Mouse (Mus musculus) intestine, postnatal 0 days (tissue): ENCODE measurements at regions not wholly inside any gene's neighbourhood (a gene's known extent, or its start where the extent isn't known, plus 50 kb on each side); places are given as distances from the start of the nearest gene placed in this dataset.
A peak's percentile ranks its signal among the peaks of the same experiment; 100 is the strongest.

ENCODE experiments used
- ATAC-seq: fragments of 200-750 bp; cut with Nextera tagmentation; 2 replicates; pipeline ENCODE4 v1.8.0; 2017; ENCODE audit warnings: mild to moderate bottlenecking, moderate TSS enrichment, moderate library complexity
- H3K27ac ChIP-seq: fragments of 300-500 bp; sonication (generic); 2 replicates; pipeline ENCODE4 v1.5.1; 2014; ENCODE audit warnings: mild to moderate bottlenecking, low read depth, low read length, moderate library complexity
- H3K27me3 ChIP-seq: fragments of 300-500 bp; sonication (generic); replicated peaks from 2 replicates; pipeline ENCODE4 v1.6.1; 2014; ENCODE audit warnings: low read length, mixed read lengths; ENCODE audit not compliant: control insufficient read depth, insufficient read depth
- H3K36me3 ChIP-seq: fragments of 300-500 bp; sonication (generic); 2 replicates; pipeline ENCODE4 v1.6.1; 2014; ENCODE audit warnings: mild to moderate bottlenecking, moderate library complexity; ENCODE audit not compliant: control insufficient read depth, insufficient read depth
- H3K4me1 ChIP-seq: fragments of 300-500 bp; sonication (generic); replicated peaks from 2 replicates; pipeline ENCODE4 v1.6.1; 2014; ENCODE audit warnings: antibody characterized with exemption, low read length, mixed read lengths; ENCODE audit not compliant: control insufficient read depth, insufficient read depth
- H3K4me2 ChIP-seq: fragments of 300-500 bp; sonication (generic); replicated peaks from 2 replicates; pipeline ENCODE4 v1.6.1; 2014; ENCODE audit warnings: low read depth, mild to moderate bottlenecking, moderate library complexity
- H3K4me3 ChIP-seq: fragments of 300-500 bp; sonication (generic); 2 replicates; pipeline ENCODE4 v1.5.1; 2014; ENCODE audit warnings: low read depth, low read length
- H3K9ac ChIP-seq: fragments of 300-500 bp; sonication (generic); 2 replicates; pipeline ENCODE4 v1.6.1; 2014; ENCODE audit warnings: mild to moderate bottlenecking, low read depth, low read length
- H3K9me3 ChIP-seq: fragments of 300-500 bp; sonication (generic); 2 replicates; pipeline ENCODE4 v1.6.1; 2016; ENCODE audit warnings: mixed run types; ENCODE audit not compliant: control insufficient read depth
- CTCF ChIP-seq: sonication (generic); IDR thresholded peaks from 2 replicates; pipeline ENCODE4 v1.5.1; 2016; ENCODE audit warnings: low read depth, mild to moderate bottlenecking, control low read depth, antibody characterized with exemption, moderate library complexity
- WGBS: fragments of 180-500 bp; shearing (Covaris S2); extraction: QIAGEN DNeasy Blood & Tissue Kit; methylation state at CpG from one replicate; pipeline ENCODE4 v1.1.7; 2014; 5-methylcytosine and 5-hydroxymethylcytosine counted together

DNA sequence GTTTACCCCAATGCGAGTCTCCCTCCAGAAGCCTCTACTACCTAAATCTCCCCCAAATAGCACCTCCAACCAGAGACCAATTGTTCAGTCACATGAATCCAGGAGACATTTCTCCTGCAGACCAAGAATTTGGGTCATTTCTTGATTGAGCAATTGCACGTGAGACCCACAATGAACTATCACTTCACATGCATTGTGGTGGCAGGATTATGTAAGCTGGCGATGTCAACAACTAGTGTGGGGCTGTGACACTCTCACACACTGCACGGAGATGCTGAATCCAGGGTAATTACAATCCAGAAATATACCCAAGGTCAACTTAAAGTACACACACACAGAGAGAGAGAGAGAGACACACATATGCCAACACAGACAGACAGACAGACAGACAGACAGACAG, 148.5 kb upstream of the Dyrk2 start:
- Histone ChIP-seq H3K36me3 (no peaks in the 10 kb centered on the region), H3K27me3 (peaks cover 5% of the 10 kb centered on the region; the same call in 1 of the 2 replicates), H3K27ac (no peak overlapping the region), H3K4me2 (no peak overlapping the region), H3K9ac (no peak overlapping the region), H3K4me3 (no peak overlapping the region), H3K4me1 (no peaks in the 10 kb centered on the region), H3K9me3 (no peaks in the 10 kb centered on the region)
- WGBS, result 87% methylated on average over 4 of the region's 4 CpGs
- no peak for ATAC-seq
- no peak for TF ChIP-seq CTCF

DNA sequence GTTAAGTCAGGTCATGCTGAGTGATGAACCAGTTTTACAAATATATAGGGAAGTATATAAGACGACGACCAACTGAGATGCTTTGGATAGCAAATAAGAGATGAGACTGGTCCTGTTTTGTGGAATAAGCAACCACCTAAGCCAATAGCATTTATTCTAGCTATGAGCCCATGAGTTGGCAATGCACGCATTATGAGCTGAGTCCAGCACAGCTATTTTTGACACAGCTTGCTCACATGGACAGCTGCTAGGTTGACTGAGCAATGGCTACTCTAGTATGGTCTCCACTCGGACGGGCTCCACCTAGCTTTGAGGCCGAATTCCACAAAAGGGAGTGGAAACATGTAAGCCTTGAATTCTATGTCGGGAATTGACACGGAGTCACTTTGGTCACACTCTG, 146.1 kb upstream of the Dyrk2 start:
- no peaks in the 10 kb centered on the region for H3K27me3 ChIP-seq
- WGBS, result 87% methylated on average over 8 of the region's 8 CpGs

DNA sequence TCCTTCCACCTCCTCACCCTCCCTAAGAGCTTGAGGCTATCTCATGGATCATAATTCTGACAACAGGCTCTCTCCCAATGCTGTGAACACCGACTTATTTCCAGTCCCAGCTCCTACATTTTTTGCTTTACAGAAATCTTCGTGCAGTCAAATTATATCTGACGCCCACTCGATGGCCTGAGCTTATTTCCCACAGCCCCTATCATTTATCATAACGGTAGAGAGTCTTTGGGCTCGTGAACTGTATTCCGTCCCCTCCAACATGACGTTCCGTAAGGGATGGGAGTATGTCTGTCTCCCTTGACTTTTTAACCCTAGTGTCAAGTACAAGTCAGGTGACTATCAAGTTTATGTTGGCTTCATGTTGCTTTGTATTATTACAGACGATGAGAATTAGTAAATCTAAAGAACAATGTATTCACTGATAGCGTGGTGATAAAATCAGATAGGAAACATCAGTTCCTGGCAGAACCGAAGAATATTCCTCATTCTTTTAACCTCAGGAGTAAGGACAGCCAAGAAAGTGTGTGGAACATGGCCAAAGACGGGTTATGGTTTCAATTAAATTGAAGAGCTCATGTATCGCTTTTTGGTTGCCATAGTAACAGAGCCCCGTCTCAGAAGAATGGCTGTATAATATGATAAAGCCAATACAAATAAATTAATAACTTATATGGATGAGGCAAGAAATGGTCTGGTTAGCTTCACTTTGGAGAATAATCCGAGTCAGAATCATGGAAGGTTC, 145.5 kb upstream of the Dyrk2 start:
- Histone ChIP-seq H3K36me3 (no peaks in the 10 kb centered on the region), H3K9ac (no peak overlapping the region), H3K27me3 (no peaks in the 10 kb centered on the region), H3K4me3 (no peak overlapping the region), H3K4me1 (0 out of 2 replicates have a peak, but pooled peaks cover 3% of the 10 kb centered on the region), H3K27ac (no peak overlapping the region), H3K9me3 (no peaks in the 10 kb centered on the region), H3K4me2 (no peak overlapping the region)
- no peak for TF ChIP-seq CTCF
- WGBS, result 76% methylated on average over 16 of the region's 16 CpGs
- no peak for ATAC-seq

More for the DNA sequence above, 146.1 kb upstream of the Dyrk2 start:
- TF ChIP-seq CTCF, result no peak
- H3K4me2 ChIP-seq, result no peak overlapping the region
- H3K36me3 ChIP-seq, result no peaks in the 10 kb centered on the region
- ATAC-seq, result no peak
- H3K27ac ChIP-seq, result no peak overlapping the region
- 0 out of 2 replicates have a peak, but pooled peaks cover 3% of the 10 kb centered on the region for H3K4me1 ChIP-seq
- no peak overlapping the region for H3K4me3 ChIP-seq
- H3K9ac ChIP-seq, result no peak overlapping the region
- H3K9me3 ChIP-seq, result no peaks in the 10 kb centered on the region

DNA sequence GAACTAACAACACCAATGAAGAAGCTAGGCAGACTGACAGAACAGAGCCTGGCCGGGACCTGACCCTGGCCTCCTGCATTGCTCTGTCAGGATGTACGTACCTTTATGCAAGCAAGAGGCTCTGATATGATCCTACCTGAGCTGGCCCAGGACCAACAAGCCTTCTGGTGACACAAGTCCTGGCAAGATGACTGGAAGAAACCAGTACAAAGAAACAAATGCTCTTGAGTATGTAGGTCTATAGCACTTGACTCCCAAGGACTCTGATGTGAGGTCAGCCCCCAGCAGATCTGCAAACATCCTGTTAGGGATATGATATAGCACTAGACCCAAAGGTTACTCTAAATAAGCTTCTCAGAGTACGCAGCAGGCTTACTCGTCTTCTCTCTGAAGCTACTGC, 144.7 kb upstream of the Dyrk2 start:
- Histone ChIP-seq H3K4me1 (0 out of 2 replicates have a peak, but pooled peaks cover 3% of the 10 kb centered on the region), H3K4me2 (no peak overlapping the region), H3K4me3 (no peak overlapping the region), H3K9me3 (no peaks in the 10 kb centered on the region), H3K27me3 (no peaks in the 10 kb centered on the region), H3K9ac (no peak overlapping the region), H3K27ac (no peak overlapping the region), H3K36me3 (no peaks in the 10 kb centered on the region)
- 87% methylated on average over 4 of the region's 4 CpGs for WGBS
- no peak for ATAC-seq
- no peak for TF ChIP-seq CTCF

DNA sequence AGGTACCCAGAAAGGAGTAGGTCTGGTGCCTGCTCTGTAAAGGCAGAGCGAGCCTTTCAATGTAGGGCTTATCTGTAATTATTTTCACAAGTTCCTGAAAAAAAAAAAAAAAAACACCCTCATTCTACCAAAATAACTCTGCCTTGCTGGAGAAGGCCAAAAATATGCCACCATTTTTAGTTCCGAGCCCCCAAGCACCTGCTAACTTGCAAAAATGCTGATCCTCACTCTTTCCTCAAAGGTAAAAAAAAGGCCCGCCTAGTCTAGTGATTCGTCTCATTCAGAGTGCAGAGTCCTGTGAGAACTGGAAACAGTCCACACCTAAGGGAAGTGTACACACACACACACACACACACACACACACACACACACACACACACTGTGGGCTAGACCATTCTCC, 143.7 kb upstream of the Dyrk2 start:
- TF ChIP-seq CTCF, result no peak
- 71% methylated on average over 4 of the region's 4 CpGs for WGBS

DNA sequence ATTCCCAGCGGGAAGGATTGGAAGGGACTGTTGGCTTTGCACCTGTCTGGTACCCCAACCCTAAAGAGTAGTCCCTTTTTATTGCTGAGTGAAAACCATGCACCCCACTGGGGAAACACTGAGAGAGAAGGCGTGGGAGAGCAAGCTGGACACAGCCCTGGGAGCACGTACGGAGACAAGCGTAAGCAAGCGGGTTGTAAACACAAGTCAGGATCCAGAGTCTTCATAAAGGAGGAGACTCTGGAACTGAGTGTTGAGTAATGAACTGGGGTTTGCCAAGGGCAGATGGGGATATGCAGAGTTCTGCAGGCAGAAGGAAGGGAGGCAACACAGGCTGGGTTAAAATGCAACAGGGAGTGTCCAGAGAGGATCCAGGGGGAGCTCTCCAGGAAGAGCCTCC, 141.5 kb upstream of the Dyrk2 start:
- Histone ChIP-seq H3K27ac (peak overlapping the region; percentile 6; the same call in 1 of the 2 replicates), H3K9ac (0 out of 2 replicates have a peak overlapping the region, but pooled peaks have one; percentile 17), H3K9me3 (no peaks in the 10 kb centered on the region), H3K36me3 (no peaks in the 10 kb centered on the region), H3K4me3 (no peak overlapping the region), H3K27me3 (no peaks in the 10 kb centered on the region), H3K4me2 (peak overlapping the region; percentile 40), H3K4me1 (0 out of 2 replicates have a peak, but pooled peaks cover 3% of the 10 kb centered on the region)
- WGBS, result 40% methylated on average over 6 of the region's 6 CpGs
- ATAC-seq, result peak; percentile 80
- TF ChIP-seq CTCF, result peak; percentile 36

More for the DNA sequence above, 143.7 kb upstream of the Dyrk2 start:
- no peaks in the 10 kb centered on the region for H3K36me3 ChIP-seq
- H3K9me3 ChIP-seq, result no peaks in the 10 kb centered on the region
- H3K4me1 ChIP-seq, result 0 out of 2 replicates have a peak, but pooled peaks cover 3% of the 10 kb centered on the region
- H3K4me3 ChIP-seq, result no peak overlapping the region
- no peak overlapping the region for H3K4me2 ChIP-seq
- no peak overlapping the region for H3K27ac ChIP-seq
- no peak overlapping the region for H3K9ac ChIP-seq
- H3K27me3 ChIP-seq, result no peaks in the 10 kb centered on the region
- no peak for ATAC-seq
